Mouse (Mus musculus): Measurements from ENCODE around the gene Atp8b5.

Atp8b5 gene

DNA sequence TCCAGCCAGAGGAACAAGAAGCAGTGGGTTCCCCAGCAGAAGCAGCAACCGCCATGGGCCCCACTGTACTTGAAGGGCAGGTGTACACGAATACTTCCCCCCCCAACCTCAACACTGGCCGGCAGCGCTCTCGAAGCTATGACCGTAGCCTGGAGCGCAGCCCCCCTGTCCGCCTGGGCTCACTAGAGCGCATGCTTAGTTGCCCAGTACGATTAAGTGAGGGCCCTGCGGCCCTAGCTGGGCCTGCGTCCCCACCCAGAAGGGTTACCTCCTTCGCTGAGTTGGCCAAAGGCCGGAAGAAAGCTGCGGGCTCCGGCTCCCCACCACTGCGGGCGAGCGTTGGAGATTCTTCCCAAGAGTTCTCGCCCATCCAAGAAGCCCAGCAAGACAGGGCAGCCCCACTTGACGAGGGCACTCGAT, 149.1 kb downstream of the Atp8b5 start:
- DNase-seq = no peak

DNA sequence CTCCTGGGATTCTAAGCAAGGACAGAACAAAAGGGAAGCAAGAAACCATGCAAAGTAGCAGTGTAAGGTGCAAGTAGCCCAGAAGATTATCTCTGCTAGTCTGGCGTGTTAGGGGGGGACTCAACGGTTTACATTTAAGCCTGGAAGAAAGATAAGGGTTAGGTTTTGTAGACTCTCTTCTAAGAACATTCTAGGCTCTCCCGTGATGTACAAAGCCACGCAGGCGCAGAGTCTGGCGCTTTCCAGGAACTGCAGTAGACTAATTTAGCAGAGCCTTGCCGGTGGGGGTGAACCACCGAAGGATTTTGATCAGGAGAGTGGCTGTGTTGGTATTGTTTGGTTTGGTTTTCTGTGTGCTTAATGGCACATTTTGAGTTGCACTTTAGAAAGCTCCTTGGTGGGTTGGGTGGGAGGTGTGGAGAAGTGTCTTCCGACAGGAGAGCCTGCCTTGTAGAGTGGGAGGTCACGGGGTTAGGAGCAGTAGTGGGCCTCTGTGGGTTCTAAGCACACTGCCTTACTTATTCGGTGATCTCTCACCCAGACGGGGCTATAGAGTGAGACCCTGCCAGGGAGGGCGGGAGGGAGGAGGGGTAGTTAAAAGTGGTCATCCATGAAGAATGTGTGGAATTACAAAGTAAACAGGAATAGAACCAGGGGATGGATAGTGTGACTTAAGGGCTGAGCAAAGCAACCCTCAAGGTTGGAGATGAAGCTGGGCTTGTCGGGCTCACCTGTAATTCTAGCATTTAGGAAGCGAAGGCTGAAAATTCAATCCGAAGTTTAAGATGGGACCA, 150.5 kb downstream of the Atp8b5 start:
- no peak for DNase-seq

DNA sequence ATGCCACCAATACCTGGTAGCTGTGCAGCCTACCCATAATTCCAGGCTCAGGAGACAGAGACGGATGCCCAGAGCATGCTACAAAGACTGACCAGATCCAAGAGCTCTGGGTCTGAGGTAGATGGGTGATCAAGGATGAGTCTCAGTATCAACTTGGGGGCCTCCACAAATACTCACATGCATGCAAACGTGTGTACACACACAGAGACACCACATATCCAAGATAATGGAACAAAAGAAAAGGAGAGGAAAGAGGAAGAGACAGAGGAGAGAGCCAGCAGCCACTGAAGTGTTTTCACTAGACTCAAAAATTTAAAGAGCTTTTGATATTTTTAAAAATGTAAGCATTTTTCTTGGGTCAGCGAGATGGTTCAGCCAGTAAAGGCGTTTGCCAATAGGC, 151.5 kb downstream of the Atp8b5 start:
- no peak for DNase-seq

DNA sequence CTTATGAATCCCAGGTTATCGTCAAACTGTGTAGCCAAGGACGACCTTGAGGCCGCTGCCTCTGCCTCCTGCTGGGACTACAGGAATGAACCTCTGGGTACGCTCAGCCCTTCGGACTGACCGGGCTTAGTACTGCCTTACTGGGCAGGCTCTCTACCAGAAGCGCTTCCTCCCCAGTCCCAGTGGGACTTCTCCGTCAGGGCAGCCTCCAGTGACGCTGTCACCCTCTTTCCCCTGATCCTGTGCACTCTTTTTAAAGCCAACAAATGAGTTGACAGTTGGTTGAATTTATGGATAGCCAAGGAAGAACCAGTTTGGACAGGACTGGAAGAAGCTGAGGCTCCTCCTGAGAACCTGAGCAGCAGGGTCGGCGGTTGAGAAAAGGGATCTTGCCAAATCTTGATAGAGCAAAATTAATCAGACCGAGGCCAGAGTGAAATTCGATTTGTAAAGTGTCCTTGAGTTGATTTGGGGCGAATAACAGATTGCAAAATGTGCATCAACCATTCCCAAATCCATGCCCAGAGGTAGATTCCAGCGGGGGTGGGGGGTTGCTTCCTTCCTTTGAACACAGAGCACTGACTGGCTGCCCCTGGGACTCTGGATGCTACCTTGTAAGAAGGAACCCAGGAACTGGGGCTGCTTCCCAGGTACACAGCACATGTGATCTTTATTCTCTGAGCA, 152.2 kb downstream of the Atp8b5 start:
- no peak for DNase-seq

DNA sequence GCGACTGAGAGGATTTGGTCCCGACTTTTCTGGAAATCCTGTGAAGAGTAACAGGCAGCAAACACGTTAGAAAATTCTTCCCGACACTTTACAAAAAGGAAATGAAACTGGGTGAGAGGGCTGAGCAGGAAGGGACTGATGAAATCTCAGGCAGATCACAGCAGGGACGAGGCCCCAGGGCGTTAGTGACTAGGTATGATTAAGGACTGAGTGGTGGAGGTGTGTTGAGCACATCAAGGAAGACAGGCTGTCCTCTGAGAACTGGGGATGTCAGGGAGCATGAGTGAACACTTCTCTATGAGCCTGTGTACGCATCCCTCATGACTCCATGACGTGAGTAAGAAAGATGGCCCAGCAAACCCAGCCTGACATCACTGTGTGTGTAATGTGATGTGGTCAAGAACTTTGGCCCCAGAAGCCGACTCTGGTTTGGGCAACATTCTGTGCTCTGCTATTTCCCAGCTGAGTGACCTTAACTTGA, 152.9 kb downstream of the Atp8b5 start:
- no peak for DNase-seq

DNA sequence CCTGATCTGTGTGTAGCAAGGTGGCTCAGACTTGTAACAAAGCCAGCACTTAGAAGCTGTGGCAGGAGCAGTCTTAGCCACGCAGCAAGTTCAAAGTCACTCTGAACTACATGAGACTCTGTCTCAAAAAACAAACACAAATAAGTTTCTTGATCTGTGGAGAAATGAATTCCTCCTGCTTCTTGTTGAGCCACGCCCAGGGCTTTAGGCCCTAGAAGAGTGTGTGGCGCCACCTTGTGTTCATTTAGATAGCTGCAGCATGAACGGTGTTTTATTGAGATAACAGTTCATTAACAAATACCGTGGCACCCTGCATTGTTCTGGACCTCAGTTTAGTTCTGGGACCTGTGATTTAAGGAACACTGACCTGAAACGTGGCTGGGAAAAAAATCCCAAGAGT, 153.3 kb downstream of the Atp8b5 start:
- DNase-seq = peak; percentile 70

DNA sequence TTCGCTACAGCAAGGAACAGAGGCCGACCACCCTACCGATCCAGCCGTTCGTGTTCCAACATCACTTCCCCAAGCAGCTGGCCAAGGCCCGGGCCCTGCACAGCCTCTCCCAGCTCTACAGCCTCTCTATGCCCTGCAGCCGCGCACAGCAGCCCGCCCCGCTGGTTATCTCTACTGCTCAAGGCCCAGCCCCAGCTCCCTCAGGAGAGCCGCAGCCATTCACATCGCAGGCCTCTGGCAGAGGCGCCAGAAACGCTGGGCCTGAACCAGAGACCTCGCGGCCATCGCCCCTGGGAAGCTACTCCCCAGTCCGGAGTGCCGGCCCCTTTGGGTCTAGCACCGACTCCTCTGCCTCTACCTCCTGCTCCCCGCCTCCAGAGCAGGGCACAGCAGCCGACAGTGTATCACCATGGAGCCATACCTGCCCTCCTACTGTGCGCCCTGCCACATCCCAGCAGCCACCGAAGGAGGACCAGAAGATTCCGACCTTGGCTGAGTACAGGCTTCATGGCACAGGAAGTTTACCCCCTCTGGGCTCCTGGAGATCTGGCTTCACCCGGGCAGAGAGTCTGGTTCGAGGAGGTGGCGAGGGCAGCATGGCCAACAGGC, 154.8 kb downstream of the Atp8b5 start:
- DNase-seq = no peak

Measured in right cerebral cortex, postnatal 4 days (tissue).